Comparison of ENCODE assay signal across 26 mouse cellular contexts in the genomic region with DNA sequence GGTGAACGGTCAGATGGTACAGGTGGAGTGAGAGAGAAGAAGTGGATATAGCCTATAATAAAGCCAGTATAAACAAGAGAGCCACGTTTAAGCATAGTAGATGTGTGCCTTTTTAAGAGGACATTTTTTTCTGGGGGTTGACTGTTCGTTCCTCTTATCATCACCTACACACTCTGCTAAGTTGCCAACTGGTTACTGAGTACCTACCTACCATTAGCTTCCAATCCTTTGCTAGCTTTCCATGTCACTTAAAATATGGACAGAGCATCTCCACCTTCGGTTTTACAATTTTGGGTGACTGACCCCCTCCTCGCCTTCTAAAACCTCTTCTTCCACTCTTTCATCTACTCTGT. TPM values are rescaled to one million over a fixed set of nuclear protein-coding genes. Genes with fewer than 3 reads are reported as not detected.
DNase-seq lines count a peak whose midpoint lies in the region; ATAC-seq lines count a peak whose summit lies in the region.
"Had no signal": no experiment of that assay in that cellular context is flagged by ENCODE, and none has a peak within 500 bp of the region (broad histone marks: within the 10 kb centered on the region; RNA-seq: fewer than 3 reads in every experiment).

No protein-coding gene starts in this region.

- no peak for DNase-seq in liver, embryonic 13.5 days
- no peak for DNase-seq in liver
- DNase-seq in thymus, postnatal 14 days = no peak
- DNase-seq in cerebellum, adult 9-10 months = no peak
- DNase-seq: adrenal gland, postnatal 10 days; B cell, adult 2 months; cerebellum, adult 11 months; cerebellum, adult 8-10 months; cerebellum, postnatal 14 days; gastrocnemius, postnatal 10 days; gastrocnemius, postnatal 36 days; heart, adult 2 months; heart, postnatal 14 days; heart, postnatal 4 days had no signal

- peaks cover 15% of the 10 kb centered on the region for H3K36me3 ChIP-seq in liver, embryonic 13.5 days

- no peak overlapping the region for H3K9ac ChIP-seq in liver, embryonic 13.5 days
- H3K9ac ChIP-seq: forebrain, embryonic 12.5 days; heart, embryonic 13.5 days; hindbrain, embryonic 14.5 days had no signal

- H3K27ac ChIP-seq in liver, embryonic 13.5 days = peak overlapping the region; percentile 25; the same call in 1 of the 2 replicates
- H3K27ac ChIP-seq: forebrain, embryonic 12.5 days; heart, adult 2 months; heart, embryonic 10.5 days; heart, embryonic 13.5 days; hindbrain, embryonic 14.5 days; hindbrain, postnatal 0 days had no signal

- WGBS in liver, embryonic 13.5 days (ENCODE audit: insufficient replicate concordance) = 61% methylated on average over 5 of the region's 5 CpGs

- no peak overlapping the region for H3K4me3 ChIP-seq in liver, embryonic 13.5 days (replicated peaks)
- H3K4me3 ChIP-seq: forebrain, embryonic 12.5 days; heart, adult 2 months; heart, embryonic 10.5 days; heart, embryonic 13.5 days had no signal

- peak; percentile 62 for ATAC-seq in liver, embryonic 13.5 days (ENCODE audit: low read depth)
- ATAC-seq in erythroid progenitor cell, adult 5-6 weeks (replicated peaks; ENCODE audit: low FRiP score, poor library complexity, severe bottlenecking) = peak; percentile 65
- peak; percentile 73 for ATAC-seq in megakaryocyte progenitor cell, adult 5-6 weeks (replicated peaks; ENCODE audit: poor library complexity)
- ATAC-seq: forebrain, embryonic 16.5 days; hindbrain, postnatal 0 days; inflammation-experienced regulatory T-cells, adult 6 months; Patski had no signal

- H3K27me3 ChIP-seq in liver, embryonic 13.5 days = no peaks in the 10 kb centered on the region
- H3K27me3 ChIP-seq: CH12.LX; forebrain, embryonic 12.5 days; heart, embryonic 13.5 days; Patski had no signal

- no peak overlapping the region for H3K4me2 ChIP-seq in liver, embryonic 13.5 days
- H3K4me2 ChIP-seq: forebrain, embryonic 12.5 days; heart, embryonic 13.5 days; hindbrain, embryonic 14.5 days had no signal

- H3K9me3 ChIP-seq in liver, embryonic 13.5 days (replicated peaks) = no peaks in the 10 kb centered on the region
- H3K9me3 ChIP-seq: forebrain, embryonic 12.5 days; G1E; heart, embryonic 10.5 days; heart, embryonic 13.5 days had no signal

- H3K4me1 ChIP-seq in liver, embryonic 13.5 days (replicated peaks) = peaks cover 11% of the 10 kb centered on the region
- H3K4me1 ChIP-seq: heart, embryonic 10.5 days; heart, embryonic 13.5 days had no signal

RNA-seq across cellular contexts. Expression of gene Grhpr, which starts 58.1 kb away (rescaled TPM):
- polyA plus RNA-seq in liver, embryonic 13.5 days (2015; fragmentation: Nextera tagmentation; extraction: Ambion mirVana) = 92.2 and 95.0 TPM in 2 replicates
- total RNA-seq in erythroid progenitor cell, adult 5-6 weeks (2015; ENCODE audit: low replicate concordance) = 2.5 TPM in 1 of 2 replicates, not detected in the other
- total RNA-seq in erythroid progenitor cell, adult 5-6 weeks (2017; ENCODE audit: low replicate concordance) = 3.2 and 14.9 TPM in 2 replicates
- total RNA-seq in megakaryocyte progenitor cell, adult 5-6 weeks (2015) = 11.8 and 12.0 TPM in 2 replicates
- total RNA-seq in megakaryocyte progenitor cell, adult 5-6 weeks (2017) = 7.9 and 8.9 TPM in 2 replicates
